In the genomic region with DNA sequence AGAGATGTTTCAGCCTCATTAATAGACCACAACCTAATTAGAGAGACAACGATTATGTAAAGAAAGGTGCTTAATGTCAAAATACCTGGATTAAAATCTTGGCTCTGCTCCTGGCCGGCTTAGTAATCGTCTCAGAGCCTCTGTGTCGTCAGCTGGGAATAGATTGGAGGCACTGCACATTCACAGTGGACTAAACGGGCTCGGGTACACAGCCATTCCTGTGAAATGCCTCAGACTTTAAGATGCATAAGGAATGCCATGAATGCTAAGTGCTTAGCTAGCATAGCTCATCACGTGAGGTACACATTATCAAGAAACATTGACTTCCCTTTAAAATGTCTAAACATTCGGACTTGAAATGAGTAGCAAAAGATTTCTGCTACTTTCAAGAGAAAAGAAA, we compare ENCODE assay signal across 23 mouse cellular contexts.
DNase-seq lines count a peak whose midpoint lies in the region; ATAC-seq and TF ChIP-seq lines count a peak whose summit lies in the region.
"Had no signal": no experiment of that assay in that cellular context is flagged by ENCODE, and none has a peak within 500 bp of the region (broad histone marks: within the 10 kb centered on the region; RNA-seq: fewer than 3 reads in every experiment).

No protein-coding gene starts in this region.

- ATAC-seq in frontal cortex, adult (ENCODE audit: low TSS enrichment) = peak; percentile 74
- ATAC-seq in midbrain, embryonic 14.5 days (ENCODE audit: low FRiP score, low TSS enrichment) = no peak
- ATAC-seq in midbrain, postnatal 0 days (ENCODE audit: low FRiP score) = no peak
- ATAC-seq: CD4-positive, CD25-positive, alpha-beta regulatory T cell, adult 4 months; forebrain, postnatal 0 days; hindbrain, postnatal 0 days had no signal

- no peaks in the 10 kb centered on the region for H3K9me3 ChIP-seq in midbrain, embryonic 14.5 days (ENCODE audit: control insufficient read depth, low read length)
- no peaks in the 10 kb centered on the region for H3K9me3 ChIP-seq in midbrain, postnatal 0 days (ENCODE audit: low read length)
- H3K9me3 ChIP-seq in limb, embryonic 10.5 days (replicated peaks) = no peaks in the 10 kb centered on the region
- H3K9me3 ChIP-seq: forebrain, embryonic 10.5 days; heart, embryonic 10.5 days; heart, embryonic 13.5 days had no signal

- H3K4me3 ChIP-seq in midbrain, embryonic 14.5 days (replicated peaks; ENCODE audit: low read depth, low read length) = no peak overlapping the region
- no peak overlapping the region for H3K4me3 ChIP-seq in midbrain, postnatal 0 days (ENCODE audit: low read depth, low read length)
- H3K4me3 ChIP-seq in limb, embryonic 10.5 days = no peak overlapping the region
- H3K4me3 ChIP-seq: forebrain, embryonic 10.5 days; heart, adult 2 months; heart, embryonic 10.5 days; heart, embryonic 13.5 days had no signal

- H3K27ac ChIP-seq in midbrain, embryonic 14.5 days (replicated peaks; ENCODE audit: low read depth, low read length) = no peak overlapping the region
- no peak overlapping the region for H3K27ac ChIP-seq in midbrain, postnatal 0 days (ENCODE audit: low read depth, low read length)
- no peak overlapping the region for H3K27ac ChIP-seq in limb, embryonic 10.5 days
- H3K27ac ChIP-seq: forebrain, embryonic 10.5 days; heart, adult 2 months; heart, embryonic 10.5 days; heart, embryonic 13.5 days; hindbrain, embryonic 14.5 days; hindbrain, postnatal 0 days had no signal

- H3K36me3 ChIP-seq in midbrain, embryonic 14.5 days (ENCODE audit: control insufficient read depth, insufficient read depth, low read length) = no peaks in the 10 kb centered on the region
- H3K36me3 ChIP-seq in midbrain, postnatal 0 days (ENCODE audit: insufficient read depth, low read length) = no peaks in the 10 kb centered on the region
- peaks cover 14% of the 10 kb centered on the region; the same call in 1 of the 2 replicates for H3K36me3 ChIP-seq in limb, embryonic 10.5 days
- H3K36me3 ChIP-seq: heart, embryonic 10.5 days; heart, embryonic 13.5 days had no signal

- 46% methylated on average over 8 of the region's 8 CpGs for WGBS in midbrain, embryonic 14.5 days
- 46% methylated on average over 8 of the region's 8 CpGs for WGBS in midbrain, postnatal 0 days
- 86% methylated on average over 8 of the region's 8 CpGs for WGBS in limb, embryonic 10.5 days

- no peak overlapping the region for H3K4me2 ChIP-seq in midbrain, embryonic 14.5 days (ENCODE audit: low read length)
- no peak overlapping the region for H3K4me2 ChIP-seq in midbrain, postnatal 0 days (ENCODE audit: low read depth, low read length, poor library complexity, severe bottlenecking)
- H3K4me2 ChIP-seq: heart, embryonic 13.5 days; hindbrain, embryonic 14.5 days had no signal

- no peak overlapping the region for H3K9ac ChIP-seq in midbrain, embryonic 14.5 days (replicated peaks; ENCODE audit: low read length)
- no peak overlapping the region for H3K9ac ChIP-seq in midbrain, postnatal 0 days (replicated peaks; ENCODE audit: low read length, poor library complexity, severe bottlenecking)
- H3K9ac ChIP-seq: forebrain, postnatal 0 days; heart, embryonic 13.5 days; hindbrain, embryonic 14.5 days had no signal

- DNase-seq in frontal cortex, postnatal 25 days (ENCODE audit: low spot score in 2 of 2) = no peak
- peak; percentile 48 for DNase-seq in midbrain, embryonic 14.5 days
- DNase-seq in midbrain, postnatal 0 days (ENCODE audit: low spot score) = no peak
- peak; percentile 44 for DNase-seq in retina, postnatal 1 day
- DNase-seq in limb, embryonic 10.5 days (ENCODE audit: low spot score) = no peak
- DNase-seq: adrenal gland, adult 2 months; adrenal gland, postnatal 14 days; cerebellum, adult 11-12 months; cerebellum, adult 8-10 months; cerebellum, postnatal 10 days; forebrain, postnatal 0 days; gastrocnemius, postnatal 10 days; gastrocnemius, postnatal 36 days; heart, adult 2 months; heart, postnatal 14 days; heart, postnatal 4 days had no signal

- TF ChIP-seq CTCF in midbrain, postnatal 0 days (IDR thresholded peaks at IDR 0.05) = no peak

- peaks cover 3% of the 10 kb centered on the region; the same call in 1 of the 2 replicates for H3K4me1 ChIP-seq in midbrain, embryonic 14.5 days (ENCODE audit: control insufficient read depth, insufficient read depth, low read length)
- H3K4me1 ChIP-seq in midbrain, postnatal 0 days (ENCODE audit: insufficient read depth, low read length) = no peaks in the 10 kb centered on the region
- no peaks in the 10 kb centered on the region; the same call in 1 of the 2 replicates for H3K4me1 ChIP-seq in limb, embryonic 10.5 days
- H3K4me1 ChIP-seq: forebrain, embryonic 10.5 days had no signal

- H3K27me3 ChIP-seq in midbrain, embryonic 14.5 days (ENCODE audit: control insufficient read depth, insufficient read depth, low read length) = no peaks in the 10 kb centered on the region
- no peaks in the 10 kb centered on the region for H3K27me3 ChIP-seq in midbrain, postnatal 0 days (ENCODE audit: insufficient read depth, low read length)
- H3K27me3 ChIP-seq in limb, embryonic 10.5 days (ENCODE audit: low read depth, poor library complexity, severe bottlenecking) = no peaks in the 10 kb centered on the region
- H3K27me3 ChIP-seq: heart, embryonic 13.5 days had no signal

Comparison
In these comparisons a context has a peak if more than half of its experiments do, and no peak if none do; other contexts are left out.
1. DNase-seq: peak in midbrain, embryonic 14.5 days (single experiment) and retina, postnatal 1 day (single experiment); none in frontal cortex, postnatal 25 days (0 of 2), midbrain, postnatal 0 days (single experiment) and limb, embryonic 10.5 days (single experiment).